Mouse (Mus musculus): ENCODE results near the gene Srpk2.

GRCm38 (mm10) chr5:23581484-23582060 lies 102.8 kb downstream of the Srpk2 start:
- TF ChIP-seq POLR2A (IDR thresholded peaks at IDR 0.05; ENCODE audit: low read depth, low read length) (no peak), CTCF (IDR thresholded peaks at IDR 0.05; ENCODE audit: borderline replicate concordance, insufficient read depth, low read length) (no peak)

Measured in embryonic fibroblast, embryonic 13.5 days (primary cell).